Mouse (Mus musculus) midbrain, embryonic 11.5 days (tissue): ENCODE measurements around the gene Tars. TPM values are rescaled to one million over a fixed set of nuclear protein-coding genes. Genes with fewer than 3 reads are reported as not detected.

Source experiments
- ATAC-seq: fragments of 200-750 bp; cut with Nextera tagmentation; 2 replicates; pipeline ENCODE4 v1.8.0; 2017; ENCODE audit warnings: moderate TSS enrichment, moderate library complexity; ENCODE audit not compliant: low FRiP score
- DNase-seq: peaks from one replicate; pipeline ENCODE4 v3.0.0; 2015; ENCODE audit warnings: low spot score; ENCODE audit errors: missing footprints
- H3K27ac ChIP-seq: fragments of 300-500 bp; sonication (generic); 2 replicates; pipeline ENCODE4 v1.5.1; 2014; ENCODE audit warnings: low read depth, low read length
- H3K27me3 ChIP-seq: fragments of 300-500 bp; sonication (generic); 2 replicates; pipeline ENCODE4 v1.6.1; 2014; ENCODE audit warnings: mild to moderate bottlenecking, low read length, moderate library complexity, mixed read lengths; ENCODE audit not compliant: control insufficient read depth, insufficient read depth
- H3K36me3 ChIP-seq: fragments of 300-500 bp; sonication (generic); 2 replicates; pipeline ENCODE4 v1.6.1; 2014; ENCODE audit warnings: mild to moderate bottlenecking, low read length, moderate library complexity, mixed read lengths; ENCODE audit not compliant: control insufficient read depth, insufficient read depth
- H3K4me1 ChIP-seq: fragments of 300-500 bp; sonication (generic); 2 replicates; pipeline ENCODE4 v1.6.1; 2014; ENCODE audit warnings: low read length; ENCODE audit not compliant: control insufficient read depth, insufficient read depth
- H3K4me2 ChIP-seq: fragments of 300-500 bp; sonication (generic); 2 replicates; pipeline ENCODE4 v1.6.1; 2014; ENCODE audit warnings: mild to moderate bottlenecking, moderate library complexity
- H3K4me3 ChIP-seq: fragments of 300-500 bp; sonication (generic); 2 replicates; pipeline ENCODE4 v1.5.1; 2014; ENCODE audit warnings: low read depth, low read length
- H3K9ac ChIP-seq: fragments of 300-500 bp; sonication (generic); 2 replicates; pipeline ENCODE4 v1.6.1; 2014; ENCODE audit warnings: low read length
- H3K9me3 ChIP-seq: fragments of 300-500 bp; sonication (generic); 2 replicates; pipeline ENCODE4 v1.6.1; 2016; ENCODE audit warnings: low read length; ENCODE audit not compliant: control insufficient read depth
- WGBS: fragments of 180-500 bp; shearing (Covaris S2); extraction: QIAGEN DNeasy Blood & Tissue Kit; methylation state at CpG from one replicate; pipeline ENCODE4 v1.1.7; 2014; 5-methylcytosine and 5-hydroxymethylcytosine counted together
- polyA plus RNA-seq: library from polyadenylated mRNA; unstranded; fragments of >200 nt; fragmentation: Nextera tagmentation; extraction: Ambion mirVana; gene quantifications from 2 replicates; pipeline ENCODE4 v1.2.1, GENCODE M21; 2014

Tars gene
- polyA plus RNA-seq, 1 experiment from 2014 or later: 105 TPM

DNA sequence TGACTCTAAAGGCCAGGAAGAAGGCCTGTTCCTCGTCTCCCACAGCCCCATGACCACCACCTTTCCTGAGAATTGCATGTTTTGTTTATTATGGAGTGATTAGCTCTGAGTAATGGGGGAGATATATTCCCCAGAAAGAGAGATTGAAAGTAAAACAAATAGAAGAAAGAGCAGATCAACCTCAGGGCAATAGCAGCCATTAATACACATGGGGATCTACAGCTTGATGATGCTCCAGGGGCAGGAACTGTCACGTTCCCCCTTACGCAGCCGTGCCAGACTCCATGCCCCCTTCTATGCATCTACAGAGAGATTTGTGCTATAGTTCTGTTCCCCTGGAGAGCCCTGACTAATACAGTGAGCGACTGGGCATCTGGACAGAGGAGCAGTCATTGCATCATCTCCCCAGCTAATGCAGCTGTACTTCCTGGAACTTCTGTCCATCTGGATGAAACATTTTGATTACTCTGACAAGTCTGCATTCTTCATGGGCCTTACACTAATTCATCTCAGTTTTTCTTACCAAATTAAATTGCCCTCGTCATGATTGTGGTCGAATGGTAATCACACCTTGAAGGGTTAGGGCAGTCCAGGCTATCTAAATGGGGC is 28.9 kb downstream of the Tars start:
- ATAC-seq: no peak
- H3K9me3 ChIP-seq: no peaks in the 10 kb centered on the region
- H3K9ac ChIP-seq: no peak overlapping the region
- H3K4me1 ChIP-seq: no peaks in the 10 kb centered on the region
- no peak overlapping the region for H3K4me3 ChIP-seq
- no peaks in the 10 kb centered on the region for H3K36me3 ChIP-seq
- H3K27ac ChIP-seq: no peak overlapping the region
- WGBS: 90% methylated on average over 7 of the region's 7 CpGs
- H3K4me2 ChIP-seq: no peak overlapping the region
- no peaks in the 10 kb centered on the region for H3K27me3 ChIP-seq
- DNase-seq: no peak

DNA sequence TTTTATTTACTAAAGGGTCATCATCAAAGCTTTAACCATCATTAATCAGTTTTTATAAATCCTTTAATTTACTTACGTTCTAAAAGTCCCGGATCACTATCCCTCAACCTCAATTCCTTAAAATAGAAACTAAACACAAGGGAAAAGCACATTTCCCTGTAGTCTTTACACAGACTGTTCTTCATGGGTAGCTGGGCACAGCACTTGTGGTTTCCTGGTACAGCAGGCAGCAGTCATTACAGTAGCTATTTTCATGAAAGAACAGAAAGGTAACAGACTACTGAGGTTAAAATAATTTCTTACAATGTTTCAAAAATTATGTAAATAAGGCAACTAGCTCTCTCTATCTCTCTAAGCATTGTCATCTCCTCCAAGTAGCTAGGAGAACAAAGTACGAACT is 29.9 kb downstream of the Tars start:
- Histone ChIP-seq H3K4me1 (no peaks in the 10 kb centered on the region), H3K4me3 (no peak overlapping the region), H3K36me3 (no peaks in the 10 kb centered on the region), H3K27ac (no peak overlapping the region), H3K9ac (no peak overlapping the region), H3K4me2 (no peak overlapping the region), H3K27me3 (no peaks in the 10 kb centered on the region), H3K9me3 (no peaks in the 10 kb centered on the region)
- DNase-seq (no peak), ATAC-seq (no peak)
- WGBS: 84% methylated on average over 3 of the region's 3 CpGs

DNA sequence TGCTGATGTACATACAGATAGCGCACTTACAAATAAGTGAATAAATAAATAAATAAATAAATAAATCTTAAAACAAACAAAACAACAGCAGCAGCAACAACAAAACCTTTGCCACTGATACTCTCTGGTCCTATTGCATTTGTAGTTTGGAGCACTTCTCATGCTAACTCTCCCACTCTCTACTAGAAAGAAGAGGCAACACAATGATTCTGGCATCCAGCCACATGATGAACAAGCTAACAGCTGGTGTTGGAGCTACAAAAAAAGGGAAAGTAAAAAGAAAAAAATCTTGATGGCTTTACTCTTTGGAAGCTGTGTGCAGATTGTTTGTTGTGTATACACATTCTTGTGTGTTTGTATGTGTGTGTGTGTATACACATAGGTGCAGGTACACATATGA is 34.7 kb downstream of the Tars start:
- Histone ChIP-seq H3K36me3 (no peaks in the 10 kb centered on the region), H3K9me3 (no peaks in the 10 kb centered on the region), H3K4me1 (no peaks in the 10 kb centered on the region), H3K27me3 (no peaks in the 10 kb centered on the region), H3K4me2 (no peak overlapping the region), H3K4me3 (no peak overlapping the region), H3K27ac (no peak overlapping the region), H3K9ac (no peak overlapping the region)
- ATAC-seq (no peak), DNase-seq (no peak)
- WGBS: 86% methylated on average over 1 of the region's 1 CpGs

DNA sequence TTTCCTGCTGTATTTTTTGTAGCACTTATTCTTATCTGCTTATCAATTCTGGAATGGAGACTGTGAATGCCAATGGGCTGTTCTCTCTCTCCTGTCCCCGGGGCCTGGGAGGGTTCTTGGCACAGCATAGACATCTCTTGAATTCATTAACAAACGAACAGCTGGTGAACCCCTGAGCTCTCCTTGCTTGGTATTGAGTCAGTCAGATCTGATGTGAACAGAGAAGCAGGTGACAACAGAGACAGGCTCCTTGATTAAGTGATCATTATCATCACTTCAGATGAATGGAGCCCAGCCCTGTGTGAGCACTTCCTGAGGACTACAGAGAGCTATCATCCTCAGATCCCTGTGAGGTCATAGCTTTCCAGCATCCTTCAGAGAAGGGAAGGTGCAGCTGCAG is 35.4 kb downstream of the Tars start:
- Histone ChIP-seq H3K9ac (no peak overlapping the region), H3K4me2 (no peak overlapping the region), H3K36me3 (no peaks in the 10 kb centered on the region), H3K4me1 (no peaks in the 10 kb centered on the region), H3K27me3 (no peaks in the 10 kb centered on the region), H3K27ac (no peak overlapping the region), H3K9me3 (no peaks in the 10 kb centered on the region), H3K4me3 (no peak overlapping the region)
- 61% methylated on average over 2 of the region's 2 CpGs for WGBS
- DNase-seq (no peak), ATAC-seq (no peak)

DNA sequence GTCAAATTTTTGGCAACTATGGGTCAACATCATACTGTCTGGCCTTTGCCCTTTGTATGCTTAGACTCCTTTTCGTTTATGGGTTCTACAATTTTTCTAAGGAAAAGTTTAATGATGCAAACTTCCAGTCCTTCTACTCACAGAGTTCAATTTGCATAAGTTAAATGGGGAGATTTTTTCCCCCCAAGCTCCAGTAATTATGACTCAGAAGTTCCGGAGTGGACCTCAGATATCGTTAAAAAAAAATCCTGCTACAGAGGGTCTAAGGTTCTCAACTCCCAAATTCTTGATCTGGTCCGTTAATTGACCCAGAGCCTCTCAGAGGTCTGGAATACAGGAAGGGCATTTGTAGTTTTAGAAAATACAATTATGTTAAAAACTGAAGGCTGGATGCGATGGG is 37.6 kb downstream of the Tars start:
- Histone ChIP-seq H3K9ac (no peak overlapping the region), H3K27ac (no peak overlapping the region), H3K36me3 (no peaks in the 10 kb centered on the region), H3K9me3 (no peaks in the 10 kb centered on the region), H3K4me1 (no peaks in the 10 kb centered on the region), H3K4me3 (no peak overlapping the region), H3K27me3 (no peaks in the 10 kb centered on the region), H3K4me2 (no peak overlapping the region)
- 86% methylated on average over 5 of the region's 5 CpGs for WGBS
- DNase-seq (no peak), ATAC-seq (no peak)

DNA sequence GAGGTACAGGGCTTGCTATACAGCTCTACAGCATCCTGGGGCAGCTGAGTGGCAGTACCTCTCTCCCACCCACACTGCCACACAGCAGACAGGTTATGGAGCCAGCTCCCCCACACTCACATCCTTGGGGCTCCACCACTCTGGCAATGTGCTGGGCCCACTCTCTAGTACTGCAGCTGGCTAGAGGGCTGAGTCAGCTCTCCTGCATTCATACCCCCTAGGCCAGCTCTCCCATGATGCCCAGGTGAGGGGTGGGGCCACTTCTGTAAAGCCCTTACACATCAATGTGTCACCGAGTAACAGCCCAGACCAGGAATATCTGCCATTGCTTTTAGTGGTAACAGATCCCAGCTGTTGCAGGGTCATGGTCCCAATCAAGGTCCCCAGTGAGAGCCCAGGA is 38.6 kb downstream of the Tars start:
- H3K27me3 ChIP-seq: no peaks in the 10 kb centered on the region
- H3K4me1 ChIP-seq: no peaks in the 10 kb centered on the region
- DNase-seq (no peak), ATAC-seq (no peak)
- H3K9me3 ChIP-seq: no peaks in the 10 kb centered on the region
- no peaks in the 10 kb centered on the region for H3K36me3 ChIP-seq
- H3K4me2 ChIP-seq: no peak overlapping the region
- H3K27ac ChIP-seq: no peak overlapping the region
- no peak overlapping the region for H3K4me3 ChIP-seq
- no peak overlapping the region for H3K9ac ChIP-seq
- 88% methylated on average over 1 of the region's 1 CpGs for WGBS

DNA sequence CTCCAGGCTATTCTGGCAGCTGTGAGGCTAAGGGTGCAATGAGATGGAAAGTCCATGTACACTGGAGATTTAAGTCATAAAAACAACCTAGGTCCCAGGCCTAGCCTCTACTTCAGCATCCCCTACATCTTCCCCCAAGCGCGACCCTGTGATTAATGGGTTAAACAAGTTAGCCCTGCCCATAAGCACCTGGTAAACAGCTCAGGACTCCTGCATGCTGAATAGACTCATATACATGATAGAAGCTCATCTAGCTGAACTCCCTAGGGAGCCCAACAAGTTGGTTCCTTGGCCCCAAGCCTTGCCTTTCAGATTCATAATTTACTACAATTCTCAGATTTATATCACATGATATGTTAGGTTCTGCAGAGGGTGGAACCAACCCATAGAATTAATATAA is 42.0 kb downstream of the Tars start:
- Histone ChIP-seq H3K9ac (no peak overlapping the region), H3K27ac (no peak overlapping the region), H3K4me2 (no peak overlapping the region), H3K9me3 (no peaks in the 10 kb centered on the region), H3K4me3 (no peak overlapping the region), H3K36me3 (no peaks in the 10 kb centered on the region), H3K4me1 (no peaks in the 10 kb centered on the region), H3K27me3 (no peaks in the 10 kb centered on the region)
- DNase-seq (no peak), ATAC-seq (no peak)
- 96% methylated on average over 2 of the region's 2 CpGs for WGBS

DNA sequence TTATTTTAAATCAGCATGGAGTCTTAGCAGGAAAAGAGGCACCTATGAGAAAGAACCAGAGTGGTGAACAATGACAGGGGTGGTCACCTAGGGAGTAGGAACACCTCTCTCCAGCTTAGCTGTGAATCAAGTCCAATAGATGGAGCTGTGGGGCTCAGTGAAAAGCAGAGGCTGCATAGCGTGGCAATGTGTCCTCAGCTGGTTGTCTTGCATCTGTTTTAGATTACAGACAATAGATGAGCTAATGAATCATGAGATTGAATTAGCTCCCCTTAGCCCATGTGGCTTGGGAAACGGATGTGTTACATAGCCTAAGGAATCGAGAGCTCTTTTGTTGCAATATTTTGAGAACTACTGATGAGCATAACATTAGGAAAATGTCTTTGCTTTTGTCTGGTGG is 43.6 kb downstream of the Tars start:
- Histone ChIP-seq H3K4me3 (no peak overlapping the region), H3K9me3 (no peaks in the 10 kb centered on the region), H3K27me3 (no peaks in the 10 kb centered on the region), H3K27ac (no peak overlapping the region), H3K4me2 (no peak overlapping the region), H3K9ac (no peak overlapping the region), H3K36me3 (no peaks in the 10 kb centered on the region), H3K4me1 (no peaks in the 10 kb centered on the region)
- 76% methylated on average over 3 of the region's 3 CpGs for WGBS
- DNase-seq (no peak), ATAC-seq (no peak)

DNA sequence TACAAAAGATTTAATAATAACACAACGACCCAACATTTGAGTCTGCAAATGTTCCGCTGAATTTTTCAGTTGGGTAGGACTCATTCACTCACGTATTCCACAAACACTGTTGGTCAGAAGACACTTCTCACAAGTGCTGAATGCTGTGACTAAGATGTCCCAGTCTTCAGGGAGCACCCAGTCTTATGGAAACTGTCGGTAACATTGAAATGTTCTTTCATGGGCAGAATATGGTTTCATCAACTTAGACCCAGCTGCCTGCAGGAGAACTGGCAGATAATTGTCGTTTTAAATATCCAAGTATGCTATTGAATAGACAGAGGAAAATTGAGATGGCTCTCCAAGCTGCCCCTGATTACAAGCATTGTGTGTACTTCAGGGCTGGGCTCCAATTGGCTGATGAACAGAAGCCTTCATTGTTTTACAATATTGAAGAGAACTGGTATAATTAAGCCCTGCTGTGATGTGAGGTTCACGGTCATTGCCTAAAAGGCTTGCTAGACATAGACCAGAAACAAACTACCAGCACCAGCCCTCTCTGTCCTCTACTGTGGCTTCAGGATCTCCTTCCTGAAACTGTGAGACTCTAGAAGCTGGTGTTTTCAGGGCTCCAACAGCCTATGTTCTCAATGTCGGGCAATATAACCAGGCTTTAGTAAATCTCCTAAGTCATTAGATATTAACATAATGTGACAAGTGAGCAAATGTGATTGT is 59.8 kb downstream of the Tars start:
- H3K27ac ChIP-seq: no peak overlapping the region
- no peaks in the 10 kb centered on the region for H3K36me3 ChIP-seq
- no peaks in the 10 kb centered on the region for H3K9me3 ChIP-seq
- no peak overlapping the region for H3K4me3 ChIP-seq
- no peaks in the 10 kb centered on the region for H3K4me1 ChIP-seq
- H3K9ac ChIP-seq: no peak overlapping the region
- DNase-seq (no peak), ATAC-seq (no peak)
- no peaks in the 10 kb centered on the region for H3K27me3 ChIP-seq
- H3K4me2 ChIP-seq: no peak overlapping the region
- WGBS: 82% methylated on average over 7 of the region's 7 CpGs
